Mouse (Mus musculus) small intestine, adult 2 months (tissue): ENCODE measurements at regions not wholly inside any gene's neighbourhood (a gene's known extent, or its start where the extent isn't known, plus 50 kb on each side); places are given as distances from the start of the nearest gene placed in this dataset.
"Not testable (repeated sequence)": the region's sequence is repeated elsewhere in the genome, so short reads cannot be mapped to it uniquely, and the experiment has no call there.

Experiments
- H3K27ac ChIP-seq: fragments of 200-500 bp; 2 replicates; pipeline ENCODE4 v1.5.1; 2012; ENCODE audit warnings: low read depth, low read length, control low read depth, inconsistent platforms; ENCODE audit not compliant: insufficient read depth
- H3K27me3 ChIP-seq: fragments of 200-500 bp; 2 replicates; pipeline ENCODE4 v1.6.1; 2012; ENCODE audit warnings: mild to moderate bottlenecking, moderate library complexity, low read length, inconsistent platforms; ENCODE audit not compliant: control insufficient read depth, insufficient read depth
- H3K36me3 ChIP-seq: fragments of 200-500 bp; 2 replicates; pipeline ENCODE4 v1.6.1; 2012; ENCODE audit warnings: mild to moderate bottlenecking, low read length, control low read depth, inconsistent platforms; ENCODE audit not compliant: control insufficient read depth, insufficient read depth
- H3K4me1 ChIP-seq: fragments of 200-500 bp; 2 replicates; pipeline ENCODE4 v1.6.1; 2012; ENCODE audit warnings: low read length, inconsistent platforms, mixed read lengths; ENCODE audit not compliant: control insufficient read depth, insufficient read depth, insufficient read length
- H3K4me3 ChIP-seq: fragments of 200-500 bp; 2 replicates; pipeline ENCODE4 v1.5.1; 2012; ENCODE audit warnings: low read depth, mild to moderate bottlenecking, control low read depth, inconsistent platforms, low read length, moderate library complexity
- CTCF ChIP-seq: fragments of 200-500 bp; IDR thresholded peaks from 2 replicates; pipeline ENCODE4 v1.5.1; 2012; ENCODE audit warnings: low read depth, mild to moderate bottlenecking, control low read depth, inconsistent platforms, low read length, moderate library complexity, mixed read lengths; ENCODE audit not compliant: insufficient replicate concordance, insufficient read length; ENCODE audit errors: extremely low read depth
- POLR2A ChIP-seq: fragments of 200-500 bp; IDR thresholded peaks from 2 replicates; pipeline ENCODE4 v1.6.1; 2012; ENCODE audit warnings: low read depth, mild to moderate bottlenecking, control low read depth, inconsistent platforms, low read length, moderate library complexity
- WGBS: fragments of 180-500 bp; shearing (Covaris S2); methylation state at CpG from one replicate; pipeline ENCODE4 v1.1.7; 2018; 5-methylcytosine and 5-hydroxymethylcytosine counted together

GRCm38 (mm10) chr11:25063042-25063441 lies 985.2 kb downstream of the Bcl11a start:
- Histone ChIP-seq H3K4me1 (no peaks in the 10 kb centered on the region), H3K36me3 (no peaks in the 10 kb centered on the region), H3K27ac (no peak overlapping the region), H3K4me3 (no peak overlapping the region), H3K27me3 (no peaks in the 10 kb centered on the region)
- TF ChIP-seq CTCF: no peak
- no peak for TF ChIP-seq POLR2A
- WGBS: 78% methylated on average over 4 of the region's 4 CpGs

- no peaks in the 10 kb centered on the region for H3K27me3 ChIP-seq
- H3K36me3 ChIP-seq: no peaks in the 10 kb centered on the region
- no peak overlapping the region for H3K4me3 ChIP-seq
- H3K4me1 ChIP-seq: no peaks in the 10 kb centered on the region
- 53% methylated on average over 2 of the region's 2 CpGs for whole genome bisulfite sequencing
- TF ChIP-seq CTCF (no peak), POLR2A (no peak)
- H3K27ac ChIP-seq: no peak overlapping the region
These were observed 986.1 kb downstream of the Bcl11a start for GRCm38 (mm10) chr11:25063978-25064377.

- 90% methylated on average over 3 of the region's 3 CpGs for WGBS
These were observed 1022.1 kb downstream of the Bcl11a start for GRCm38 (mm10) chr11:25099976-25100375.

GRCm38 (mm10) chr11:25104432-25104831 lies 1026.6 kb downstream of the Bcl11a start:
- Histone ChIP-seq H3K36me3 (no peaks in the 10 kb centered on the region), H3K4me1 (no peaks in the 10 kb centered on the region), H3K27me3 (no peaks in the 10 kb centered on the region), H3K27ac (no peak overlapping the region), H3K4me3 (no peak overlapping the region)
- TF ChIP-seq CTCF: no peak
- TF ChIP-seq POLR2A: no peak
- WGBS: 57% methylated on average over 8 of the region's 8 CpGs

More at GRCm38 (mm10) chr11:25099976-25100375, 1022.1 kb downstream of the Bcl11a start:
- not testable (repeated sequence) for H3K4me1 ChIP-seq, H3K36me3 ChIP-seq, H3K27me3 ChIP-seq, H3K27ac ChIP-seq, H3K4me3 ChIP-seq

GRCm38 (mm10) chr11:25124458-25124857 lies 1046.6 kb downstream of the Bcl11a start:
- no peak overlapping the region for H3K27ac ChIP-seq
- no peaks in the 10 kb centered on the region for H3K36me3 ChIP-seq
- WGBS: 48% methylated on average over 2 of the region's 2 CpGs
- TF ChIP-seq POLR2A (no peak), CTCF (no peak)
- no peaks in the 10 kb centered on the region for H3K4me1 ChIP-seq
- no peaks in the 10 kb centered on the region for H3K27me3 ChIP-seq
- no peak overlapping the region for H3K4me3 ChIP-seq

- no peaks in the 10 kb centered on the region for H3K36me3 ChIP-seq
- H3K27me3 ChIP-seq: no peaks in the 10 kb centered on the region
These were observed 1064.4 kb downstream of the Bcl11a start for GRCm38 (mm10) chr11:25142226-25142625.

GRCm38 (mm10) chr11:25142833-25143232 lies 1065.0 kb downstream of the Bcl11a start:
- 65% methylated on average over 4 of the region's 4 CpGs for WGBS
- no peak for TF ChIP-seq CTCF
- TF ChIP-seq POLR2A: no peak
- Histone ChIP-seq H3K27me3 (no peaks in the 10 kb centered on the region), H3K4me1 (no peaks in the 10 kb centered on the region), H3K36me3 (no peaks in the 10 kb centered on the region), H3K4me3 (no peak overlapping the region), H3K27ac (no peak overlapping the region)

More at GRCm38 (mm10) chr11:25142226-25142625, 1064.4 kb downstream of the Bcl11a start:
- 58% methylated on average over 2 of the region's 2 CpGs for WGBS
- Histone ChIP-seq H3K4me1 (no peaks in the 10 kb centered on the region), H3K4me3 (no peak overlapping the region), H3K27ac (no peak overlapping the region)
- TF ChIP-seq CTCF (no peak), POLR2A (no peak)

GRCm38 (mm10) chr11:25147287-25147686 lies 1063.3 kb downstream of the 5730522E02Rik start:
- no peak for TF ChIP-seq CTCF
- no peak for TF ChIP-seq POLR2A
- no peaks in the 10 kb centered on the region for H3K4me1 ChIP-seq
- no peaks in the 10 kb centered on the region for H3K36me3 ChIP-seq
- no peaks in the 10 kb centered on the region for H3K27me3 ChIP-seq
- no peak overlapping the region for H3K27ac ChIP-seq
- 73% methylated on average over 3 of the region's 3 CpGs for WGBS
- H3K4me3 ChIP-seq: no peak overlapping the region
